Mouse (Mus musculus) heart, postnatal 0 days (tissue): ENCODE measurements around the gene Tmbim7. TPM values are rescaled to one million over a fixed set of nuclear protein-coding genes. Genes with fewer than 3 reads are reported as not detected.

ENCODE experiments used
- ATAC-seq: fragments of 200-750 bp; cut with Nextera tagmentation; 2 replicates; pipeline ENCODE4 v1.8.0; 2017; ENCODE audit warnings: low read depth, moderate number of reproducible peaks, moderate library complexity; ENCODE audit not compliant: insufficient read depth
- DNase-seq: peaks from one replicate; pipeline ENCODE4 v3.0.0-alpha.2; 2016; ENCODE audit warnings: low spot score
- H3K27ac ChIP-seq: fragments of 300-500 bp; sonication (generic); 2 replicates; pipeline ENCODE4 v1.5.1; 2014; ENCODE audit warnings: low read depth, mild to moderate bottlenecking
- H3K27me3 ChIP-seq: fragments of 300-500 bp; sonication (generic); 2 replicates; pipeline ENCODE4 v1.6.1; 2014; ENCODE audit warnings: low read length, mixed read lengths; ENCODE audit not compliant: control insufficient read depth, insufficient read depth
- H3K36me3 ChIP-seq: fragments of 300-500 bp; sonication (generic); replicated peaks from 2 replicates; pipeline ENCODE4 v1.6.1; 2014; ENCODE audit warnings: low read length, mixed read lengths; ENCODE audit not compliant: control insufficient read depth, insufficient read depth
- H3K4me1 ChIP-seq: fragments of 300-500 bp; sonication (generic); 2 replicates; pipeline ENCODE4 v1.6.1; 2014; ENCODE audit warnings: antibody characterized with exemption; ENCODE audit not compliant: control insufficient read depth, insufficient read depth
- H3K4me2 ChIP-seq: fragments of 300-500 bp; sonication (generic); 2 replicates; pipeline ENCODE4 v1.6.1; 2014; ENCODE audit warnings: low read depth, mild to moderate bottlenecking, low read length, moderate library complexity
- H3K4me3 ChIP-seq: fragments of 300-500 bp; sonication (generic); 2 replicates; pipeline ENCODE4 v1.5.1; 2014; ENCODE audit warnings: low read depth, low read length
- H3K9ac ChIP-seq: fragments of 300-500 bp; sonication (generic); replicated peaks from 2 replicates; pipeline ENCODE4 v1.6.1; 2014; ENCODE audit warnings: low read depth, low read length, mixed read lengths
- H3K9me3 ChIP-seq: fragments of 300-500 bp; sonication (generic); replicated peaks from 2 replicates; pipeline ENCODE4 v1.6.1; 2016; ENCODE audit warnings: low read length; ENCODE audit not compliant: control insufficient read depth
- CTCF ChIP-seq: IDR thresholded peaks from 2 replicates; pipeline ENCODE4 v1.5.1; 2016; ENCODE audit warnings: antibody characterized with exemption, control low read depth, low read depth
- EP300 ChIP-seq: IDR thresholded peaks from 2 replicates; pipeline ENCODE4 v1.6.1; 2016; ENCODE audit warnings: antibody characterized with exemption, low read depth
- WGBS: fragments of 180-500 bp; shearing (Covaris S2); extraction: QIAGEN DNeasy Blood & Tissue Kit; methylation state at CpG from one replicate; pipeline ENCODE4 v1.1.7; 2014; 5-methylcytosine and 5-hydroxymethylcytosine counted together
- polyA plus RNA-seq: library from polyadenylated mRNA; unstranded; fragments of >200 nt; fragmentation: Nextera tagmentation; extraction: Ambion mirVana; gene quantifications from 2 replicates; pipeline ENCODE4 v1.2.1, GENCODE M21; 2015
- total RNA-seq: library from RNA; depleted of rRNA; stranded (reverse); fragments of >200 nt; gene quantifications from 2 replicates; pipeline ENCODE4 v1.2.3, GENCODE M21; 2014; ENCODE audit warnings: low replicate concordance

The Tmbim7 gene
- total and polyA plus RNA-seq, 2 experiments from 2014 or later, result not detected

- DNase-seq, result no peak
- TF ChIP-seq CTCF (no peak), EP300 (no peak)
- no peaks in the 10 kb centered on the region for H3K9me3 ChIP-seq
- no peaks in the 10 kb centered on the region for H3K27me3 ChIP-seq
- 51% methylated on average over 16 of the region's 16 CpGs for WGBS
- H3K4me3 ChIP-seq, result no peak overlapping the region
- H3K36me3 ChIP-seq, result peaks cover 53% of the 10 kb centered on the region
- H3K4me1 ChIP-seq, result no peaks in the 10 kb centered on the region
- no peak for ATAC-seq
- H3K27ac ChIP-seq, result no peak overlapping the region
- H3K9ac ChIP-seq, result no peak overlapping the region
- no peak overlapping the region for H3K4me2 ChIP-seq
These were observed 19.3 kb upstream of the Tmbim7 start for GRCm38 (mm10) chr5:3631512-3632271.

- Histone ChIP-seq H3K4me1 (no peaks in the 10 kb centered on the region), H3K27ac (no peak overlapping the region), H3K4me2 (no peak overlapping the region), H3K4me3 (no peak overlapping the region), H3K9me3 (no peaks in the 10 kb centered on the region), H3K9ac (no peak overlapping the region), H3K27me3 (no peaks in the 10 kb centered on the region), H3K36me3 (peaks cover 52% of the 10 kb centered on the region)
- ATAC-seq, result no peak
- TF ChIP-seq CTCF (no peak), EP300 (no peak)
- no peak for DNase-seq
- WGBS, result 65% methylated on average over 5 of the region's 5 CpGs
These were observed 18.7 kb upstream of the Tmbim7 start for GRCm38 (mm10) chr5:3632285-3632684.

- peaks cover 45% of the 10 kb centered on the region for H3K36me3 ChIP-seq
- DNase-seq, result no peak
- no peak overlapping the region for H3K9ac ChIP-seq
- H3K27ac ChIP-seq, result no peak overlapping the region
- no peak for ATAC-seq
- H3K9me3 ChIP-seq, result no peaks in the 10 kb centered on the region
- no peak overlapping the region for H3K4me3 ChIP-seq
- 93% methylated on average over 13 of the region's 13 CpGs for WGBS
- TF ChIP-seq EP300, result no peak
- TF ChIP-seq CTCF, result no peak
- H3K4me1 ChIP-seq, result no peaks in the 10 kb centered on the region
- no peak overlapping the region for H3K4me2 ChIP-seq
- no peaks in the 10 kb centered on the region for H3K27me3 ChIP-seq
These were observed 17.7 kb upstream of the Tmbim7 start for GRCm38 (mm10) chr5:3633315-3633714.

GRCm38 (mm10) chr5:3633951-3634350 lies 17.0 kb upstream of the Tmbim7 start:
- ATAC-seq (no peak), DNase-seq (no peak)
- Histone ChIP-seq H3K27ac (no peak overlapping the region), H3K36me3 (peaks cover 44% of the 10 kb centered on the region), H3K9ac (no peak overlapping the region), H3K4me3 (no peak overlapping the region), H3K4me2 (no peak overlapping the region), H3K4me1 (no peaks in the 10 kb centered on the region), H3K27me3 (no peaks in the 10 kb centered on the region), H3K9me3 (no peaks in the 10 kb centered on the region)
- TF ChIP-seq CTCF (no peak), EP300 (no peak)
- WGBS, result 67% methylated on average over 4 of the region's 4 CpGs

- no peak overlapping the region for H3K27ac ChIP-seq
- no peaks in the 10 kb centered on the region for H3K27me3 ChIP-seq
- no peaks in the 10 kb centered on the region for H3K9me3 ChIP-seq
- ATAC-seq, result no peak
- no peak overlapping the region for H3K4me3 ChIP-seq
- no peak for TF ChIP-seq CTCF
- no peak for TF ChIP-seq EP300
- H3K4me1 ChIP-seq, result no peaks in the 10 kb centered on the region
- no peak for DNase-seq
- no peak overlapping the region for H3K9ac ChIP-seq
- H3K4me2 ChIP-seq, result no peak overlapping the region
- 71% methylated on average over 8 of the region's 8 CpGs for WGBS
- peaks cover 49% of the 10 kb centered on the region for H3K36me3 ChIP-seq
These were observed 15.7 kb upstream of the Tmbim7 start for GRCm38 (mm10) chr5:3635286-3635685.

- TF ChIP-seq EP300 (no peak), CTCF (no peak)
- no peak overlapping the region for H3K9ac ChIP-seq
- H3K4me1 ChIP-seq, result 0 out of 2 replicates have a peak, but pooled peaks cover 6% of the 10 kb centered on the region
- no peak overlapping the region for H3K4me3 ChIP-seq
- no peaks in the 10 kb centered on the region for H3K9me3 ChIP-seq
- 88% methylated on average over 6 of the region's 6 CpGs for WGBS
- DNase-seq (no peak), ATAC-seq (no peak)
- no peak overlapping the region for H3K4me2 ChIP-seq
- H3K27me3 ChIP-seq, result no peaks in the 10 kb centered on the region
- H3K36me3 ChIP-seq, result peaks cover 44% of the 10 kb centered on the region
- H3K27ac ChIP-seq, result no peak overlapping the region
These were observed 6.4 kb upstream of the Tmbim7 start for GRCm38 (mm10) chr5:3644621-3645020.
